In genomic region chr5:25839400-25839799, GRCm38 (mm10) we compare ENCODE assay signal across 10 mouse cellular contexts.
DNase-seq lines count a peak whose midpoint lies in the region; ATAC-seq and TF ChIP-seq lines count a peak whose summit lies in the region.
"Had no signal": no experiment of that assay in that cellular context is flagged by ENCODE, and none has a peak within 500 bp of the region (broad histone marks: within the 10 kb centered on the region; RNA-seq: fewer than 3 reads in every experiment).

No protein-coding gene starts in this region.

- H3K27ac ChIP-seq in hindbrain, embryonic 10.5 days, result no peak overlapping the region
- H3K27ac ChIP-seq in hindbrain, embryonic 12.5 days, result no peak overlapping the region
- H3K27ac ChIP-seq in kidney, postnatal 0 days, result no peak overlapping the region

- no peak overlapping the region for H3K4me3 ChIP-seq in hindbrain, embryonic 10.5 days
- H3K4me3 ChIP-seq in hindbrain, embryonic 12.5 days, result no peak overlapping the region
- H3K4me3 ChIP-seq in kidney, postnatal 0 days (replicated peaks; ENCODE audit: low read depth, low read length), result no peak overlapping the region
- H3K4me3 ChIP-seq: erythroblast, embryonic 14.5 days; megakaryocyte, embryonic 14.5 days had no signal

- H3K9me3 ChIP-seq in hindbrain, embryonic 10.5 days, result no peaks in the 10 kb centered on the region
- H3K9me3 ChIP-seq in hindbrain, embryonic 12.5 days (replicated peaks), result no peaks in the 10 kb centered on the region
- H3K9me3 ChIP-seq in kidney, postnatal 0 days (replicated peaks; ENCODE audit: low read length), result no peaks in the 10 kb centered on the region
- H3K9me3 ChIP-seq: megakaryocyte, embryonic 14.5 days had no signal

- no peak for ATAC-seq in hindbrain, embryonic 12.5 days (ENCODE audit: low FRiP score)
- ATAC-seq in kidney, postnatal 0 days (replicated peaks; ENCODE audit: low FRiP score, low read depth), result no peak

- no peaks in the 10 kb centered on the region for H3K36me3 ChIP-seq in hindbrain, embryonic 10.5 days
- no peaks in the 10 kb centered on the region for H3K36me3 ChIP-seq in hindbrain, embryonic 12.5 days
- no peaks in the 10 kb centered on the region for H3K36me3 ChIP-seq in kidney, postnatal 0 days (ENCODE audit: insufficient read depth, low read length)

- peak; percentile 42 for DNase-seq in hindbrain, embryonic 10.5 days (ENCODE audit: low spot score)
- DNase-seq in A20 (ENCODE audit: low read depth, low spot score) (peak; percentile 53), ZHBTc4 (ENCODE audit: low read depth, low spot score) (peak; percentile 89)
- peak; percentile 73 for DNase-seq in embryo, embryonic 10 days (ENCODE audit: low spot score)
- peak; percentile 68 for DNase-seq in kidney, postnatal 0 days (ENCODE audit: low spot score)
- DNase-seq in naive thymus-derived CD4-positive, alpha-beta T cell, adult 2 months (ENCODE audit: low read depth), result peak; percentile 50
- no peak for DNase-seq in layer of hippocampus, adult 8-10 months (ENCODE audit: low spot score in 2 of 2)

- TF ChIP-seq CTCF in kidney, postnatal 0 days (IDR thresholded peaks at IDR 0.05; ENCODE audit: low read depth), result peak; percentile 87

- no peaks in the 10 kb centered on the region for H3K4me1 ChIP-seq in hindbrain, embryonic 10.5 days (replicated peaks)
- H3K4me1 ChIP-seq in hindbrain, embryonic 12.5 days, result no peaks in the 10 kb centered on the region
- H3K4me1 ChIP-seq in kidney, postnatal 0 days (replicated peaks; ENCODE audit: insufficient read depth, low read length), result no peaks in the 10 kb centered on the region

- no peak overlapping the region for H3K9ac ChIP-seq in hindbrain, embryonic 12.5 days
- no peak overlapping the region for H3K9ac ChIP-seq in kidney, postnatal 0 days (ENCODE audit: low read depth, low read length)

- H3K27me3 ChIP-seq in hindbrain, embryonic 10.5 days (ENCODE audit: insufficient read depth, poor library complexity, severe bottlenecking), result no peaks in the 10 kb centered on the region
- no peaks in the 10 kb centered on the region for H3K27me3 ChIP-seq in hindbrain, embryonic 12.5 days
- H3K27me3 ChIP-seq in kidney, postnatal 0 days (ENCODE audit: insufficient read depth, low read length), result no peaks in the 10 kb centered on the region
- H3K27me3 ChIP-seq: megakaryocyte, embryonic 14.5 days had no signal

- 34% methylated on average over 4 of the region's 4 CpGs for WGBS in hindbrain, embryonic 10.5 days
- 38% methylated on average over 4 of the region's 4 CpGs for WGBS in hindbrain, embryonic 12.5 days
- WGBS in kidney, postnatal 0 days, result 34% methylated on average over 4 of the region's 4 CpGs

- H3K4me2 ChIP-seq in hindbrain, embryonic 12.5 days (replicated peaks), result no peak overlapping the region
- H3K4me2 ChIP-seq in kidney, postnatal 0 days (ENCODE audit: low read length), result no peak overlapping the region

Comparison
In these comparisons a context has a peak if more than half of its experiments do, and no peak if none do; other contexts are left out.
1. DNase-seq: peak in hindbrain, embryonic 10.5 days (single experiment), A20 (single experiment), ZHBTc4 (single experiment), embryo, embryonic 10 days (single experiment), kidney, postnatal 0 days (single experiment) and naive thymus-derived CD4-positive, alpha-beta T cell, adult 2 months (single experiment); none in layer of hippocampus, adult 8-10 months (0 of 2).